Mouse (Mus musculus): ENCODE measurements around the gene Mis12. TPM values are rescaled to one million over a fixed set of nuclear protein-coding genes. Genes with fewer than 3 reads are reported as not detected.

Gene Mis12
- total RNA-seq, 2 experiments from 2014 or later = 17.7 to 19.5 TPM

GRCm38 (mm10) chr11:71012743-71013142, 6.7 kb upstream of the Mis12 start:
- DNase-seq (ENCODE audit: low spot score in 2 of 2) = no peak

- no peak for DNase-seq (ENCODE audit: low spot score in 2 of 2)
Observed at GRCm38 (mm10) chr11:71017051-71017450, 2.4 kb upstream of the Mis12 start.

DNA sequence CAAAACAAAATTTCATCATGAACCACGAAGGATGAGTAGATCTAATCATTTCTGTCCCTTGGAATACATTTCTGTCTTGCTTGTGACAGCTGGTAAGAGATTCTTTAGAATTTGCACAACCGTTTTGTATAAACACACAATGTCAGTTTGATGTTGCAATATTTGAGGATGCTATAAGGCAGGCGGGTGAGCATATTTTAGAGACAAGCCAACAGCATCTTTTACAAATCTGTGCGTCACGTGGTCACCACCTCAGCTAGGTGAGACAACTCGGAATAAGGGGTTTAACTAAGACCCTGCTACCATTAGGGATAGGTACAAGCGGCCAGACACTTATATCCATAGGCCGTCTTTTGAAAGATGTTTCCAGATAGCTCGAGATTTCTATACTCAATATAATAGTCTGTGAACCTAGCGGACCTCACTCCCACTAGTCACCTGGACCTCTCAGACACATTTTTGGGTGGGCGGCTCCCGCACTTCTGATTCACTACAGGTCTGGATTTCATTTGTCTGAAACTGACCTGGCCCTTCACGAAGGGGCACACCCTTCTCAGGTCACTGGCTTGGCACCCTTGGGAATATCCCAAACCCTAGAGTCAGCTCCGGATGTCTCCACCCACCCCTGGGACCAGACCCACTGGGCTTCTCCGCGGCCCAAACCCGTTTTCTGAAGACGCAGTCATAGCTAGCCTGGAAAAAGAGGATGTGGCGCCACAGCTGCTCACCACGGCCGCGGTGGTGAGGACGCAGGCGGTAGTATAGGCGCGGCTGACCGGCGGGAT, 803 bp upstream of the Mis12 start:
- DNase-seq (ENCODE audit: low spot score in 2 of 2) = no peak

- no peak for DNase-seq (ENCODE audit: low spot score in 2 of 2)
Observed at GRCm38 (mm10) chr11:71028280-71028679, 8.9 kb downstream of the Mis12 start.

- no peak for DNase-seq (ENCODE audit: low spot score in 2 of 2)
Observed at GRCm38 (mm10) chr11:71029403-71030118, 10.2 kb downstream of the Mis12 start.

- no peak for DNase-seq (ENCODE audit: low spot score in 2 of 2)
Observed at GRCm38 (mm10) chr11:71032070-71032469, 12.7 kb downstream of the Mis12 start.

GRCm38 (mm10) chr11:71032491-71033162, 13.2 kb downstream of the Mis12 start:
- peak; percentile 40 to 59 for DNase-seq (ENCODE audit: low spot score in 2 of 2)

DNA sequence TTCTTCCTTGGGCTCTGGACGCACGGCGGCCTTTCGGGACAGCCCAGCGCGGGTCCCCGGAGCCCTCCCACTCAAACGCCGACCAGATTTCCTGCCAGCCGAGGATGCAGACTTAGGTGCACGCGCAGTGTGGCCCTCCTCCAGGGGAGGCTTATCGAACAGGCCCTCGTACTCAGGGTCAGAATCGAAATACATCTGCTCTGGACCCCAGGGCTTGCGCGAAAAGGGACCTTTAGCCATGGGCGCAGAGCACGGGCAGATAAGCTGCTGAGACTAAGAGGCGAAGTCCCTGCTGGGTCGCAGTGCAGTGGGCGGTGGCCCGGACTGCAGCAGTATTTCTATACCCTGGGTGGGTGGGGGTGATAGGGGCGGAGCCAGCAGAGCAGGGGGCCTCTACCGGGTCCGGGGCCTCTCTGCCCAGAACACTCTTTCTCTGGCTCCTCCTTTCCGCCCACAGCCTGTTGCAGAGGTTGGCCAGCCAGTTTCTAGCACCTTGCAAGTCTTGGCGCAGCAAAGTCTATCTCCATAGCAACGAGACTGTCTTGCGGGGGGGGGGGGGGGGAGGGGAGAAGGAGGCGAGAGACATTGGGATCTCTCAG, 13.9 kb downstream of the Mis12 start, which contains the start of gene 6330403K07Rik:
TSS of gene 6330403K07Rik (minus strand) at position 351 of the 599 bp plus-strand sequence.
- DNase-seq (ENCODE audit: low spot score in 2 of 2) = peak; percentile 49 to 63

- DNase-seq (ENCODE audit: low spot score in 2 of 2) = no peak
Observed at GRCm38 (mm10) chr11:71039526-71040298, 20.3 kb downstream of the Mis12 start.

DNA sequence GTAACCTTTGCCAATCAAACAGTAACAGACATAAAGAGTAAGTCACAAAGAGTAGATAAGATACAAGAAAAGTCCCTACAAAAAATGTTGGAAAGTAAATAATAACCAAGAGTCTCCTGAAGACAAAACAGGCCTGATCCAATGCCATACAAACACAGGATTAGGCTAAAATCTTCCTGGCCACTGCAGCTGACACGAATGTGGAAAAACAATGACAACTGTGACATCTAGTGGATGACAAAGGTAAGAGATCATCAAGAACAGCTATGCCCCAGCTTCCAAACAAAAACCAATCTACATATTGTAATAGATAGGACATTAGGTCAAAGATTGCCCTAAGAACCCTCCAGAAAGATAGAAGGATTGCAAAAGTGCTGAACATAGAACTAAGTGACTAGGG, 33.1 kb downstream of the Mis12 start:
- DNase-seq (ENCODE audit: low spot score in 2 of 2) = peak in 1 of 2 experiments; percentile 53

- DNase-seq (ENCODE audit: low spot score in 2 of 2) = no peak
Observed at GRCm38 (mm10) chr11:71076342-71076741, 56.9 kb downstream of the Mis12 start.

Other genes starting within 250 kb of the Mis12 start
- not detected for gene Scimp, start 207.0 kb upstream of the Mis12 start, total RNA-seq (2021)
- gene Rabep1, start 174.8 kb upstream of the Mis12 start, total RNA-seq (2021) = 100 to 1,000 TPM; 128 to 130 TPM
- gene Nup88, start 49.6 kb upstream of the Mis12 start, total RNA-seq (2021) = 10 to 100 TPM; 49.1 to 49.6 TPM
- gene Rpain, start 49.4 kb upstream of the Mis12 start, total RNA-seq (2021) = 10 to 100 TPM; 36.1 to 38.8 TPM
- 100 to 1,000 TPM in 1 of 2 experiments, 10 to 100 TPM in 1; 98.4 to 107 TPM for gene C1qbp, start 36.6 kb upstream of the Mis12 start, total RNA-seq (2021)
- 10 to 100 TPM; 62.4 to 63.8 TPM for gene Dhx33, start 15.2 kb upstream of the Mis12 start, total RNA-seq (2021)
- 10 to 100 TPM; 26.7 to 27.6 TPM for gene Derl2, start 230 bp downstream of the Mis12 start, total RNA-seq (2021)
- 100 to 1,000 TPM; 215 to 252 TPM for gene 6330403K07Rik, start 13.9 kb downstream of the Mis12 start, total RNA-seq (2021)
- under 1 TPM; 0.67 to 0.76 TPM for gene Nlrp1a, start 125.1 kb downstream of the Mis12 start, total RNA-seq (2021)
- under 1 TPM; 0.07 to 0.18 TPM for gene Nlrp1b, start 211.1 kb downstream of the Mis12 start, total RNA-seq (2021)

Measured in layer of hippocampus, adult 18-20 months (tissue).